Comparison of ENCODE assay signal across 16 mouse cellular contexts in genomic region chr9:21185436-21185835, GRCm38 (mm10). TPM values are rescaled to one million over a fixed set of nuclear protein-coding genes. Genes with fewer than 3 reads are reported as not detected.
DNase-seq lines count a peak whose midpoint lies in the region; ATAC-seq and TF ChIP-seq lines count a peak whose summit lies in the region.
"Had no signal": no experiment of that assay in that cellular context is flagged by ENCODE, and none has a peak within 500 bp of the region (broad histone marks: within the 10 kb centered on the region; RNA-seq: fewer than 3 reads in every experiment).

No protein-coding gene starts in this region.

- DNase-seq in gastrocnemius, adult 8-10 months (ENCODE audit: low spot score in 2 of 2): peak; percentile 43 to 72
- DNase-seq in gastrocnemius, postnatal 14 days: no peak
- peak; percentile 37 for DNase-seq in liver, adult 2 months (ENCODE audit: extremely low read depth, low read depth, low spot score)
- no peak for DNase-seq in liver
- DNase-seq in heart, embryonic 10.5 days (ENCODE audit: low spot score): no peak
- peak; percentile 39 for DNase-seq in heart, postnatal 4 days
- DNase-seq: layer of hippocampus, adult 9-11 months; retina, postnatal 1 day; thymus, postnatal 14 days had no signal

- TF ChIP-seq POLR2A in liver, adult 2 months (IDR thresholded peaks at IDR 0.05; ENCODE audit: extremely low read depth, insufficient read depth, low read length): no peak

- intact Hi-C loops in gastrocnemius, postnatal 14 days (cut with DNase I; ENCODE audit: low total_unique reads): no loop called here

- ATAC-seq in megakaryocyte progenitor cell, adult 5-6 weeks (replicated peaks; ENCODE audit: poor library complexity): no peak

- no peak overlapping the region for H3K9ac ChIP-seq in liver, adult 2 months (ENCODE audit: low read depth, low read length)
- H3K9ac ChIP-seq: embryonic facial prominence, embryonic 15.5 days; forebrain, embryonic 12.5 days; limb, embryonic 15.5 days; neural tube, embryonic 13.5 days had no signal

- no peaks in the 10 kb centered on the region for H3K27me3 ChIP-seq in liver, adult 2 months (ENCODE audit: control insufficient read depth, insufficient read depth, low read length)
- peaks cover 25% of the 10 kb centered on the region for H3K27me3 ChIP-seq in heart, embryonic 10.5 days (ENCODE audit: insufficient read depth, poor library complexity, severe bottlenecking)

- H3K36me3 ChIP-seq in liver, adult 2 months (ENCODE audit: control insufficient read depth, insufficient read depth, low read length): no peaks in the 10 kb centered on the region
- no peaks in the 10 kb centered on the region for H3K36me3 ChIP-seq in heart, embryonic 10.5 days
- H3K36me3 ChIP-seq: embryonic facial prominence, embryonic 15.5 days; forebrain, embryonic 12.5 days; hindbrain, embryonic 10.5 days; limb, embryonic 15.5 days; neural tube, embryonic 13.5 days had no signal

- H3K4me3 ChIP-seq in liver, adult 2 months (ENCODE audit: insufficient read depth, low read depth, low read length): no peak overlapping the region
- no peak overlapping the region for H3K4me3 ChIP-seq in heart, embryonic 10.5 days
- H3K4me3 ChIP-seq: embryonic facial prominence, embryonic 15.5 days; forebrain, embryonic 12.5 days; hindbrain, embryonic 10.5 days; limb, embryonic 15.5 days; neural tube, embryonic 13.5 days had no signal

- H3K9me3 ChIP-seq in heart, embryonic 10.5 days: no peaks in the 10 kb centered on the region
- H3K9me3 ChIP-seq: embryonic facial prominence, embryonic 15.5 days; forebrain, embryonic 12.5 days; hindbrain, embryonic 10.5 days; limb, embryonic 15.5 days; neural tube, embryonic 13.5 days had no signal

- 0 out of 2 replicates have a peak overlapping the region, but pooled peaks have one; percentile 4 for H3K27ac ChIP-seq in liver, adult 2 months (replicated peaks; ENCODE audit: insufficient read depth, low read depth, low read length)
- H3K27ac ChIP-seq in heart, embryonic 10.5 days: peak overlapping the region; percentile 49
- H3K27ac ChIP-seq: embryonic facial prominence, embryonic 15.5 days; forebrain, embryonic 12.5 days; hindbrain, embryonic 10.5 days; kidney, postnatal 0 days; limb, embryonic 15.5 days; neural tube, embryonic 13.5 days had no signal

- 40% methylated on average over 5 of the region's 5 CpGs for WGBS in liver, adult 2 months
- whole genome bisulfite sequencing in heart, embryonic 10.5 days: 89% methylated on average over 5 of the region's 5 CpGs

- TF ChIP-seq CTCF in liver, adult 2 months (IDR thresholded peaks at IDR 0.05; ENCODE audit: low read depth, low read length): no peak

- H3K79me2 ChIP-seq in liver, adult 2 months (ENCODE audit: control insufficient read depth, insufficient read depth, low read length): no peaks in the 10 kb centered on the region

- peaks cover 9% of the 10 kb centered on the region for H3K4me1 ChIP-seq in liver, adult 2 months (ENCODE audit: control insufficient read depth, insufficient read depth, low read length)
- H3K4me1 ChIP-seq in heart, embryonic 10.5 days: peaks cover 51% of the 10 kb centered on the region

RNA-seq across cellular contexts. Expression of gene Pde4a, which starts 19.9 kb away (rescaled TPM):
- 10 to 100 TPM; 40.7 to 51.5 (median 47.0) TPM for total RNA-seq in gastrocnemius, adult 8-10 months (2022)
- total RNA-seq in gastrocnemius, postnatal 14 days (2021): 10 to 100 TPM; 26.1 to 27.1 TPM
- 1.0 and 1.5 TPM in 2 replicates for total RNA-seq in liver, adult 2 months (2014; rRNA removed)
- polyA plus RNA-seq in liver, adult 2 months (2012; rRNA removed): 1.9 and 3.5 TPM in 2 replicates
- 7.5 and 9.0 TPM in 2 replicates for polyA plus RNA-seq in heart, embryonic 10.5 days (2016; fragmentation: Nextera tagmentation; extraction: Ambion mirVana)
- total RNA-seq in heart, postnatal 4 days (2021): 10 to 100 TPM; 18.7 to 21.1 TPM
- 11.8 and 15.2 TPM in 2 replicates for total RNA-seq in megakaryocyte progenitor cell, adult 5-6 weeks (2015)
- total RNA-seq in megakaryocyte progenitor cell, adult 5-6 weeks (2017): 4.0 and 5.0 TPM in 2 replicates

RNA-seq across cellular contexts. Expression of gene Cdc37, which starts 35.7 kb away (rescaled TPM):
- 100 to 1,000 TPM in 3 of 4 experiments, 10 to 100 TPM in 1; 95.0 to 132 (median 111) TPM for total RNA-seq in gastrocnemius, adult 8-10 months (2022)
- 100 to 1,000 TPM; 138 to 139 TPM for total RNA-seq in gastrocnemius, postnatal 14 days (2021)
- 27.4 and 36.0 TPM in 2 replicates for total RNA-seq in liver, adult 2 months (2014; rRNA removed)
- polyA plus RNA-seq in liver, adult 2 months (2012; rRNA removed): 41.2 and 41.8 TPM in 2 replicates
- polyA plus RNA-seq in heart, embryonic 10.5 days (2016; fragmentation: Nextera tagmentation; extraction: Ambion mirVana): 286 and 333 TPM in 2 replicates
- 100 to 1,000 TPM; 145 to 158 TPM for total RNA-seq in heart, postnatal 4 days (2021)
- total RNA-seq in megakaryocyte progenitor cell, adult 5-6 weeks (2015): 69.7 and 72.1 TPM in 2 replicates
- 283 and 351 TPM in 2 replicates for total RNA-seq in megakaryocyte progenitor cell, adult 5-6 weeks (2017)

RNA-seq across cellular contexts. Expression of gene Keap1, which starts 53.7 kb away (rescaled TPM):
- total RNA-seq in gastrocnemius, adult 8-10 months (2022): 10 to 100 TPM; 54.9 to 59.4 (median 57.4) TPM
- total RNA-seq in gastrocnemius, postnatal 14 days (2021): 10 to 100 TPM; 53.6 to 55.2 TPM
- 29.5 and 37.3 TPM in 2 replicates for total RNA-seq in liver, adult 2 months (2014; rRNA removed)
- 69.1 and 76.4 TPM in 2 replicates for polyA plus RNA-seq in liver, adult 2 months (2012; rRNA removed)
- 51.4 and 52.4 TPM in 2 replicates for polyA plus RNA-seq in heart, embryonic 10.5 days (2016; fragmentation: Nextera tagmentation; extraction: Ambion mirVana)
- 10 to 100 TPM; 33.7 to 37.7 TPM for total RNA-seq in heart, postnatal 4 days (2021)
- total RNA-seq in megakaryocyte progenitor cell, adult 5-6 weeks (2015): 17.2 and 18.3 TPM in 2 replicates
- total RNA-seq in megakaryocyte progenitor cell, adult 5-6 weeks (2017): 35.3 and 38.4 TPM in 2 replicates

RNA-seq across cellular contexts. Expression of gene Tyk2, which starts 54.4 kb away (rescaled TPM):
- total RNA-seq in gastrocnemius, adult 8-10 months (2022): 1 to 10 TPM; 4.9 to 6.0 (median 5.8) TPM
- 1 to 10 TPM; 4.9 to 5.3 TPM for total RNA-seq in gastrocnemius, postnatal 14 days (2021)
- total RNA-seq in liver, adult 2 months (2014; rRNA removed): 9.3 and 16.4 TPM in 2 replicates
- polyA plus RNA-seq in liver, adult 2 months (2012; rRNA removed): 18.2 and 21.0 TPM in 2 replicates
- 12.6 and 16.5 TPM in 2 replicates for polyA plus RNA-seq in heart, embryonic 10.5 days (2016; fragmentation: Nextera tagmentation; extraction: Ambion mirVana)
- total RNA-seq in heart, postnatal 4 days (2021): 1 to 10 TPM; 7.7 to 8.2 TPM
- 12.0 and 12.5 TPM in 2 replicates for total RNA-seq in megakaryocyte progenitor cell, adult 5-6 weeks (2015)
- total RNA-seq in megakaryocyte progenitor cell, adult 5-6 weeks (2017): 16.7 and 17.9 TPM in 2 replicates

Comparison
In these comparisons a context has a peak if more than half of its experiments do, and no peak if none do; other contexts are left out.
1. DNase-seq: peak in gastrocnemius, adult 8-10 months (2 of 2), liver, adult 2 months (single experiment) and heart, postnatal 4 days (single experiment); none in gastrocnemius, postnatal 14 days (single experiment), liver (single experiment) and heart, embryonic 10.5 days (single experiment).